Mouse (Mus musculus) CD4-positive naive resting alpha-beta T cell, adult 57 days (primary cell): ENCODE measurements around the gene Ift20. TPM values are rescaled to one million over a fixed set of nuclear protein-coding genes. Genes with fewer than 3 reads are reported as not detected.

Source experiments
- total RNA-seq: library from RNA; stranded (reverse); gene quantifications from one replicate; pipeline ENCODE4 v1.2.4, GENCODE M21; 2023

Gene Ift20
- total RNA-seq, result 38.8 TPM

DNA sequence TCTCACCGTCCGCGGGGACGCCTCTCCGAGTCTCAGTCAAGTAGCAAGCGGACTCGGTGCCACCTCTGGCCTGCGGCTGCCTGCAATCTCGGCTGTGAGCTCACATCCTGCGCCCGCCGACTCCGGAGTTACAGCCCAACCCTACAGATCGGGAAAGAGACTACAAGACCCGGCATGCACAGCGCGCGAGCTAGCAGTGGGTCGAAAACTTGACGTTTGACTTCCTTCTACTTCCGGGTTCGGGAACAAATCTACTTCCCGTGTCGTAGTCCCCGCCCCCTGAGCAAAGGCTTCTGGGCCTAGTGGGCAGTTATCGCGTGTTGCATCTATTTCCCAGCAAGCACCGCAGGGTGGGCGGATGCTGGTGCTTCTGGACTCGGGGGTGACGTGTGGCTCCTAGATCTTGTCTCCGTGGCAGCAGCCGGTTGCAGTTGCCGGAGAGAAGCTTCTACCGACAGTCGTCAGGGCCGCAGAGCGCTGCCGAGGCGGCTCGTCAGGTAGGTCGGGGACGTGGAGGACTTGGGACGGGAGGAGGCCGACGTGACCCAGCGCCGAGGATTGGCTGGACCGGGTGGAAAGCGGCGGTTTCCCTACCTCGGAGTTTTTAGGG, at the start of gene Ift20, which contains the start of gene Tnfaip1:
TSS of gene Ift20 (plus strand) at position 282 of the 610 bp plus-strand sequence.
TSS of gene Tnfaip1 (minus strand) at position 253 of the 610 bp plus-strand sequence.

GRCm38 (mm10) chr11:78497544-78498522, 38.3 kb upstream of the Ift20 start, which contains the start of gene Sarm1:
Gene Sarm1, minus strand, starts transcription at chr11:78497754.

GRCm38 (mm10) chr11:78499004-78499403, 37.2 kb upstream of the Ift20 start, which contains the start of gene Vtn:
Gene Vtn, plus strand, starts transcription at chr11:78499091.

DNA sequence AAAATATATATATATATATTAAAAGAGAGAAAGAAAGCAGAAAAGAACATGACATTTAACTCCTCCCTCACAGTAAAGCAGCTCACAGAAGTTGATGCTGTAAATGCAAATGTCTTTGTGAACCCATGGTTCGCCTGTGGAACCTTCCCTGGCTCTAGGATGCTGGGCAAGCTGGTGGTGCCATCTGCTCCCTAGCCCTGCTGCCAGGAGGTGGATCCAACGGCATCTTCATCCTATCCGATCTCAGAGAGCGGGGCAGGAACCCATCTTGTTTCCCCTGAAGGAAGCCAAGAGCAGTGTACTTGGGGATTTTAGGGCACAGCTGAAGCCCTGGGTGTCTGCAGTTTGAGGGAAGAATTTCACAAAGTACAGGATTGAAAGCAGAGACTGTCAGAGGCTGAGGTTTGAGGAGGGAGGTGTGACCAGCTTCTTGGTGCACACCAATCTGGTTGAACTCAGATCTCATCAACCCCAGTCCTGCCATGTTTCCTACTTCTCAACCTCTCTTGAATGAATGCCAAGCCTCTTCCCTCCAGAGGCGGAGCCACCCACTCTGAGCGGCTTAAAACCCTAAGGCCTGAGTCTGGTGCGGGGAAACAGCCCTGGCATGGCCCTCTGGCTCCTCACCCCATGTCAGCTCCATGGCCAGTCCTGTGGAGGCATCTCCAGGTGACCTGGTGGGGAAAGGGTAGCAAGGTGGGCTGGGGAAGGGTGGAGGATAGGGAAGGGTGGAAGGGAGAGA, 33.1 kb upstream of the Ift20 start, which contains the start of gene Sebox:
TSS of gene Sebox (plus strand) at position 539 of the 742 bp plus-strand sequence.

DNA sequence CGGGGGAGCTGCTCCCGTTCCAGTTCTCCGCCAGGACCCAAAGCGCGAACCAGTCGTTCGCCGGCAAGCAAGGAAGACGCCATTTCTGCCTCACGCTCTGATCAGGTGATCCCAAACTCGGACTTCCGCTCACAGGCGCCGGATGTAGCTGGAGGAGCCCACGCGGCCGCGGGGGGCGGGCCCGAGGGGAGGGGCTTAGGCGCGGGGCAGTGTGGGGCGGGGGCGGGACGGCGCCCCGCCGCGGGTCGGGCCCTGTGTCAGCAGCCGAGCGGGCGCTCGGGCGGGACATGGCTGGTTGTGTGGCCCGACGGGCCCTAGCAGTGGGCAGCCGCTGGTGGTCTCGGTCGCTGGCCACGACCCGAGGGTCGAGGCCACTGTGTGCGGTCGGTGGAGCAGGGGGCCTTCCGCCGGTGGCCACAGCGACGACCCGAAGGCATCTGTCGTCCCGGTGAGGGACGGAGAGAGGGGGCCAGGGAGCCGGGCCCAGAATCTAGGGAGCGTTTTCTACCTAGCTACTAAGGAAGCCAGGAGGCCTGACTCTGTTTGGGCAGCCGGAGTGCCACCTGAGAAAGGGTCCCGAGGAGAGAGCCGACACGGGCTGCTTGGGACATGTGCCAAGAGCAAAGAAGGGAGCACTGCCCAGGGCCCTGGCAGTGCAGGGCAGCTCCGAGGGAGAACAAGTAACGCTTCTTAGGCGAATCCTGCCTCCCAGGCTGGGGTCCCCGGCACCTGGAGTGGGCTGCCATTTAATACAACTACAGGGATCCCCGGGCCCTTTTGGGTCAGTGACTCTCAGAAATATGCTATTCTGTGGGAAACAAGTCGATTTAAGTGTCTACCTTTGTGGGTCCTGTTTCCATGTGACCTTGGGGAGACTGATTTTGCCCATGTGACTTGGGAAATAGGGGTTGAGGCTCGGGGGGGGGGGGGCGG, 23.9 kb upstream of the Ift20 start, which contains the start of the genes Tmem199 and Poldip2:
TSS of gene Tmem199 (minus strand) at position 148 of the 933 bp plus-strand sequence.
TSS of gene Poldip2 (plus strand) at position 169 of the 933 bp plus-strand sequence.

DNA sequence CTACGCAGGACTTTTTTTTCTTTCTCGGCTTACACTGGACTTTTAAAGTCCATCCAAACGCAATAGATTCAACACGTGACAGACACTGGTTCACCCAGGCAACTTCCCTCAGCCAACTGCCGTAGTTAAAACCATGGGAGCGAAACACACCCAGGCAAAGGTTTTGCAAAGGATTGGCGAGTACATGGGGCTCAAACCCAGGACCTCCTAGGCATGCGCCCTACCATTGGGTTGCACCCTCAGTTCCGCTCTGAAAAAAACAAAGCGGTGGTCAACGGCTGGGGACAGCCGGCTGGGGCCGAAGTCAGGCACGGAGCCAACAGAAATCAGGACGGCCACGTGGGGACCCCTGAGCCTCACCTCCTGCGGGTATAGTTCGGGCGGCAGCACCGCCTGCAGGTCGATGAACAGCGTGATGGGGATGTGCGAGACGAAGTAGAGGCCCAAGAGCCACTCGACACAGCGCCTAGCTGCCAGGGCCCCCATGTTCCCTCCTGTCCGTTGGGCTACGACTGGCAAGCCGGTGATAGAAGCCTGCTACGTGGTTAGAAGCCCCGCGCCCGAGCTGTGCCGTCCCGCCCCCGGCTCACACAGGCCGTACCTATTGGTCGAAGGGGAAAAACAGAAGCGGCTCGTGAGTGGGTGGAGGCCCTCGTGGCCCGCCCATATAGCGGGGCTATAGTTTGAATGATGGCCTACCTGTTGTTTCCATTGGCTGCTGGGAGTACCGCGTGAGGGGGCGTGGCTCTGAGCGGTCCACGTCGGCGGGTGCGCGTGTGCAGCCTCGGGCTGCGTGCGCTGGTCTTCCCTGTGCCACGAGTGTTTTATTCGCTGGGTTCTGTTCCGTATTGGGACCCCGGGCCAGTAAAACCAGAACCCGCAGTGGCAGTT, 14.3 kb downstream of the Ift20 start, which contains the start of gene Tmem97:
TSS of gene Tmem97 (minus strand) at position 610 of the 891 bp plus-strand sequence.

Other genes starting within 250 kb of the Ift20 start
- 1.7 TPM for gene BC030499, start 245.5 kb upstream of the Ift20 start, total RNA-seq
- gene Spag5, start 234.8 kb upstream of the Ift20 start, total RNA-seq, result 1.7 TPM
- gene Aldoc, start 213.4 kb upstream of the Ift20 start, total RNA-seq, result 38.4 TPM
- gene Pigs, start 207.9 kb upstream of the Ift20 start, total RNA-seq, result 49.7 TPM
- gene Unc119, start 192.9 kb upstream of the Ift20 start, total RNA-seq, result 15.1 TPM
- gene Foxn1, start 149.8 kb upstream of the Ift20 start, total RNA-seq, result not detected
- not detected for gene Slc13a2, start 114.1 kb upstream of the Ift20 start, total RNA-seq
- gene Slc46a1, start 70.7 kb upstream of the Ift20 start, total RNA-seq, result 1.5 TPM
- gene Sarm1, start 38.6 kb upstream of the Ift20 start, total RNA-seq, result 3.5 TPM
- gene Vtn, start 37.3 kb upstream of the Ift20 start, total RNA-seq, result not detected
- gene Sebox, start 32.9 kb upstream of the Ift20 start, total RNA-seq, result not detected
- 22.1 TPM for gene Tmem199, start 24.2 kb upstream of the Ift20 start, total RNA-seq
- 36.3 TPM for gene Poldip2, start 24.2 kb upstream of the Ift20 start, total RNA-seq
- gene Tnfaip1, start within 50 bp of the Ift20 start, total RNA-seq, result 14.5 TPM
- 6.9 TPM for gene Tmem97, start 14.4 kb downstream of the Ift20 start, total RNA-seq
- gene Nlk, start 161.0 kb downstream of the Ift20 start, total RNA-seq, result 78.6 TPM
- 21.3 TPM for gene Ccnq, start 215.4 kb downstream of the Ift20 start, total RNA-seq